30 mouse cellular contexts compared by ENCODE assay signal in the genomic region with DNA sequence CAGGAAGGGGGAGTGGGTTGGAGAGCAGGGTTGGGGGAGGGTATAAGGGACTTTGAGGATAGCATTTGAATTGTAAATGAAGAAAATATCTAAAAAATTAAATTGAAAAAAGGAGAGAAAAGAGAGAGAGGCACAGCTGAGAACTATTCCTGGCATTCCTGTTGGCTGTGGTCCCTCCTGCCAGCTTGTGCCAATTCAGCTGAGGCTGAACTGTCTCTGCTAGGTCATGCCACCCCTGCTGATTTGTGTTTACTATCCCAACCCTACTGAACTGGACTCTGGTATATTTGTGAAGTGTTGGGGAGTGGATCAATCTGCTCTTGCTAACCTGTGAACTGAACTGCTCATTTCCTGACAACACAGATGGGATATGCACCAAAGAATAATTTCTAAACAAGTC. TPM values are rescaled to one million over a fixed set of nuclear protein-coding genes. Genes with fewer than 3 reads are reported as not detected.
DNase-seq lines count a peak whose midpoint lies in the region; TF ChIP-seq lines count a peak whose summit lies in the region.
"Had no signal": no experiment of that assay in that cellular context is flagged by ENCODE, and none has a peak within 500 bp of the region (broad histone marks: within the 10 kb centered on the region; RNA-seq: fewer than 3 reads in every experiment).

No protein-coding gene starts in this region.

- peak overlapping the region; percentile 56 for H3K27ac ChIP-seq in heart, adult 2 months
- H3K27ac ChIP-seq: embryonic facial prominence, embryonic 12.5 days; heart, embryonic 13.5 days; hindbrain, embryonic 14.5 days; layer of hippocampus, adult 2 months; left cerebral cortex, adult 2 months; limb, embryonic 13.5 days; liver, embryonic 14.5 days; midbrain, embryonic 10.5 days; midbrain, embryonic 15.5 days; neural tube, embryonic 15.5 days had no signal

- H3K36me3 ChIP-seq in heart, adult 2 months (ENCODE audit: control insufficient read depth, insufficient read depth, low read length), result peaks cover 2% of the 10 kb centered on the region; the same call in 1 of the 2 replicates
- H3K36me3 ChIP-seq: embryonic facial prominence, embryonic 12.5 days; heart, embryonic 13.5 days; limb, embryonic 13.5 days; midbrain, embryonic 10.5 days; midbrain, embryonic 15.5 days; neural tube, embryonic 15.5 days had no signal

- H3K9ac ChIP-seq in heart, adult 2 months (ENCODE audit: low read depth, low read length), result no peak overlapping the region
- H3K9ac ChIP-seq: embryonic facial prominence, embryonic 12.5 days; heart, embryonic 13.5 days; hindbrain, embryonic 14.5 days; limb, embryonic 13.5 days; liver, embryonic 14.5 days; lung, embryonic 14.5 days; midbrain, embryonic 15.5 days; neural tube, embryonic 15.5 days had no signal

- no peaks in the 10 kb centered on the region for H3K27me3 ChIP-seq in heart, adult 2 months (ENCODE audit: control insufficient read depth, insufficient read depth, low read length)
- H3K27me3 ChIP-seq: embryonic facial prominence, embryonic 12.5 days; heart, embryonic 13.5 days; limb, embryonic 13.5 days; midbrain, embryonic 15.5 days; neural tube, embryonic 15.5 days had no signal

- DNase-seq in gastrocnemius, adult 18-20 months (ENCODE audit: low spot score), result peak; percentile 21
- no peak for DNase-seq in gastrocnemius, postnatal 25 days
- peak; percentile 26 to 30 for DNase-seq in heart, adult 2 months
- no peak for DNase-seq in heart, postnatal 25 days (ENCODE audit: low spot score)
- DNase-seq in Muller cell, postnatal 12 days (ENCODE audit: inconsistent ontology term), result peak; percentile 54
- peak; percentile 10 for DNase-seq in gastrocnemius, postnatal 14 days
- no peak for DNase-seq in kidney, adult 11 months
- DNase-seq: cerebellum, adult 8-10 months; cerebellum, postnatal 36 days; embryo, embryonic 11 days; kidney, postnatal 36 days; lung, embryonic 14.5 days; lung, postnatal 14 days; retina, postnatal 1 day; right cerebral cortex, postnatal 14 days had no signal

- TF ChIP-seq EP300 in heart, adult 2 months (IDR thresholded peaks at IDR 0.05; ENCODE audit: insufficient read depth, low read depth, low read length), result 0 out of 2 replicates have a peak, but pooled peaks have one; percentile 57

- H3K4me1 ChIP-seq in heart, adult 2 months (ENCODE audit: control insufficient read depth, insufficient read depth, low read length), result no peaks in the 10 kb centered on the region
- H3K4me1 ChIP-seq: embryonic facial prominence, embryonic 12.5 days; limb, embryonic 13.5 days; midbrain, embryonic 10.5 days; midbrain, embryonic 15.5 days; neural tube, embryonic 15.5 days had no signal

- no peak overlapping the region for H3K4me3 ChIP-seq in heart, adult 2 months
- H3K4me3 ChIP-seq: embryonic facial prominence, embryonic 12.5 days; heart, embryonic 13.5 days; layer of hippocampus, adult 2 months; left cerebral cortex, adult 2 months; limb, embryonic 13.5 days; midbrain, embryonic 10.5 days; midbrain, embryonic 15.5 days; neural tube, embryonic 15.5 days had no signal

- TF ChIP-seq POLR2A in heart, adult 2 months (IDR thresholded peaks at IDR 0.05; ENCODE audit: insufficient read depth, low read depth, low read length), result no peak

- intact Hi-C loops in heart, adult 2 months (cut with DNase I), result no loop called here
- intact Hi-C loops in heart, postnatal 25 days (cut with DNase I), result no loop called here
- intact Hi-C loops in gastrocnemius, postnatal 14 days (cut with DNase I; ENCODE audit: low total_unique reads), result loop anchor here (10.0 kb wide), 1 partner anchor 65 kb away; no protein-coding TSS in a partner anchor

- no peak for TF ChIP-seq CTCF in heart, adult 2 months (IDR thresholded peaks at IDR 0.05)

- no peaks in the 10 kb centered on the region for H3K79me2 ChIP-seq in heart, adult 2 months (replicated peaks; ENCODE audit: control insufficient read depth, insufficient read depth, low read length)

RNA-seq across cellular contexts. Expression of a gene that starts 32.3 kb away (rescaled TPM):
- 10 to 100 TPM; 50.9 to 64.4 TPM for total RNA-seq in gastrocnemius, adult 18-20 months (2021)
- 10 to 100 TPM; 37.4 to 44.4 TPM for total RNA-seq in gastrocnemius, postnatal 25 days (2021)
- 10 to 100 TPM; 29.4 to 35.5 TPM for total RNA-seq in heart, adult 2 months (2021)
- 13.4 and 24.3 TPM in 2 replicates for polyA plus RNA-seq in heart, adult 2 months (2012; rRNA removed)
- 10 to 100 TPM; 25.3 to 26.7 TPM for total RNA-seq in heart, postnatal 25 days (2021)
- total RNA-seq in gastrocnemius, postnatal 14 days (2021), result 10 to 100 TPM; 30.7 to 40.1 TPM
- total RNA-seq: hematopoietic stem cell, adult 5-6 weeks; megakaryocyte progenitor cell, adult 5-6 weeks; MEL had no signal
- polyA plus RNA-seq: small intestine, adult 2 months; testis, adult 2 months had no signal

Comparison
In these comparisons a context has a peak if more than half of its experiments do, and no peak if none do; other contexts are left out.
1. DNase-seq: peak in gastrocnemius, adult 18-20 months (single experiment), heart, adult 2 months (2 of 2), Muller cell, postnatal 12 days (single experiment) and gastrocnemius, postnatal 14 days (single experiment); none in gastrocnemius, postnatal 25 days (single experiment), heart, postnatal 25 days (single experiment) and kidney, adult 11 months (single experiment).